Mouse (Mus musculus) liver, embryonic 14.5 days (tissue): Measurements from ENCODE around the gene Rspo4. TPM values are rescaled to one million over a fixed set of nuclear protein-coding genes. Genes with fewer than 3 reads are reported as not detected.

Source experiments
- ATAC-seq: fragments of 200-750 bp; cut with Nextera tagmentation; 2 replicates; pipeline ENCODE4 v1.8.0; 2017; ENCODE audit warnings: moderate number of reproducible peaks, mild to moderate bottlenecking, moderate library complexity; ENCODE audit not compliant: insufficient read depth
- DNase-seq, 3 experiments: peaks; one replicate each; pipeline ENCODE4 v3.0.0-alpha.2; 2012 to 2013; ENCODE audit warnings: low read depth in 3 of 3, low spot score in 3 of 3
- H3K27ac ChIP-seq: fragments of 300-500 bp; sonication (generic); 2 replicates; pipeline ENCODE4 v1.5.1; 2014; ENCODE audit warnings: moderate library complexity, mild to moderate bottlenecking, control low read depth, inconsistent platforms
- H3K27me3 ChIP-seq: fragments of 300-500 bp; sonication (generic); 2 replicates; pipeline ENCODE4 v1.6.1; 2014; ENCODE audit warnings: mild to moderate bottlenecking, low read length, moderate library complexity; ENCODE audit not compliant: control insufficient read depth, insufficient read depth
- H3K36me3 ChIP-seq: fragments of 300-500 bp; sonication (generic); replicated peaks from 2 replicates; pipeline ENCODE4 v1.6.1; 2014; ENCODE audit warnings: low read depth; ENCODE audit not compliant: control insufficient read depth, insufficient read depth
- H3K4me1 ChIP-seq, 2 experiments: fragments of 200-500 bp in 1 of 2; fragments of 300-500 bp in 1 of 2; sonication (generic) in 1 of 2; replicated peaks; 2 replicates each; pipeline ENCODE4 v1.6.1; 2012 to 2014; ENCODE audit warnings: antibody characterized with exemption in 1 of 2, inconsistent platforms in 1 of 2, low read length in 1 of 2; ENCODE audit not compliant: control insufficient read depth in 2 of 2, insufficient read depth in 2 of 2
- H3K4me2 ChIP-seq: fragments of 300-500 bp; sonication (generic); 2 replicates; pipeline ENCODE4 v1.6.1; 2014; ENCODE audit warnings: low read depth, mild to moderate bottlenecking, control low read depth, moderate library complexity
- H3K4me3 ChIP-seq, 2 experiments: fragments of 200-500 bp in 1 of 2; fragments of 300-500 bp in 1 of 2; sonication (generic) in 1 of 2; 2 replicates each; pipeline ENCODE4 v1.5.1; 2012 to 2014; ENCODE audit warnings: low read depth in 2 of 2, low read length in 2 of 2, mild to moderate bottlenecking in 2 of 2, control low read depth in 1 of 2, inconsistent platforms in 1 of 2, moderate library complexity in 1 of 2; ENCODE audit not compliant: insufficient read depth in 1 of 2
- H3K9ac ChIP-seq: fragments of 300-500 bp; sonication (generic); replicated peaks from 2 replicates; pipeline ENCODE4 v1.6.1; 2014; ENCODE audit warnings: mild to moderate bottlenecking, control low read depth, moderate library complexity
- H3K9me3 ChIP-seq: fragments of 300-500 bp; sonication (generic); 2 replicates; pipeline ENCODE4 v1.6.1; 2016; ENCODE audit warnings: low read length, mixed read lengths; ENCODE audit not compliant: control insufficient read depth
- CTCF ChIP-seq: IDR thresholded peaks from 2 replicates; pipeline ENCODE4 v1.5.1; 2016; ENCODE audit warnings: antibody characterized with exemption, low read depth, control low read depth
- EP300 ChIP-seq: IDR thresholded peaks from 2 replicates; pipeline ENCODE4 v1.6.1; 2016; ENCODE audit warnings: antibody characterized with exemption, low read depth
- WGBS: fragments of 180-500 bp; shearing (Covaris S2); extraction: QIAGEN DNeasy Blood & Tissue Kit; methylation state at CpG from one replicate; pipeline ENCODE4 v1.1.7; 2014; ENCODE audit not compliant: insufficient replicate concordance; 5-methylcytosine and 5-hydroxymethylcytosine counted together
- polyA plus RNA-seq, 2 experiments: library from polyadenylated mRNA; depleted of rRNA in 1 of 2; stranded (reverse) in 1 of 2; unstranded in 1 of 2; fragments of >200 nt; fragmentation: Nextera tagmentation in 1 of 2; extraction: Ambion mirVana in 1 of 2; gene quantifications; 2 replicates each; pipeline versions ENCODE4 v1.2.1 to v1.2.3; 2012 to 2014

Gene Rspo4
- polyA plus RNA-seq, 2 experiments, result not detected

DNA sequence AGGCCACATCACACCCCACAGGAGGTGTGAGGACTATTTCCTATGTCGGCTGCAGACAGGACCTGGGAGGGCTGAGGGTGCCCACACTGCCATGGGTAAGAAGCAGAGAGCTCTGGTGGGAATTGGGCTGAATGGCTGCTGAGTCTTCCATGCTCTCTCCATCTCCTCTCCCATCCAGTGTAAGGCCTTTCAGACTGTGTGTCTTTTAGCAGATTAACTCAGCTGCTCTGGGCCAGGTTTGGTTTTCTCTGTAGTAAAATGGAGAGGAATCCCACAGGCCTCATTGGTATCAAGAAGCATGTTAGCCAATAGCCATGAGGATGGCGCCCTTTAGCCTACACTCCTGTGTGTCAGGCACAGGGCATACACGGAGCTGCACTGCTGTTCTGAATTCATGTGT lies 66.7 kb downstream of the Rspo4 start:
- TF ChIP-seq EP300, result no peak
- TF ChIP-seq CTCF, result no peak
- Histone ChIP-seq H3K9me3 (no peaks in the 10 kb centered on the region), H3K36me3 (no peaks in the 10 kb centered on the region), H3K9ac (no peak overlapping the region), H3K27me3 (no peaks in the 10 kb centered on the region), H3K4me3 (no peak overlapping the region), H3K4me2 (no peak overlapping the region), H3K4me1 (no peaks in the 10 kb centered on the region), H3K27ac (no peak overlapping the region)
- ATAC-seq, result no peak
- DNase-seq, result no peak
- 59% methylated on average over 3 of the region's 3 CpGs for WGBS

DNA sequence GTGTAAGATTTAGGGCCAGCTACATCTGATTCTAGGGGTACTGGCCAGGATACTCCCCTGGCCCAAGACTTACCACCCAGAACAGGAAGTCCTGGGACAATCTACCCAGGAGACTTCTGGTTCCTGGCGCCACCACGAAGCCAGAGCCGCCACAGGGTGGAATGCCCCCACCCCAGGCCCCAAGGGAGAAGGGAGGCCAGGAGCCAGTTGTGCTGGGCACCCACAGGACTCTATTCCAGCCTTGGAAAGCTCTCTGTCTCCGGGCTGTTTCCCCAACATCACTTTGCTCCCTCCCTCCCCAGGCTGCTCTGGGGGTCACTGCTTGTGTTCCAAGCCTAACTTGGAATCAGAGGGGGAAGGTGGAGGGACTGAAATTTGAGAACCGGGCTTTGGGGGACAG lies 67.8 kb downstream of the Rspo4 start:
- Histone ChIP-seq H3K9me3 (no peaks in the 10 kb centered on the region), H3K27ac (no peak overlapping the region), H3K36me3 (no peaks in the 10 kb centered on the region), H3K9ac (no peak overlapping the region), H3K27me3 (no peaks in the 10 kb centered on the region), H3K4me3 (no peak overlapping the region), H3K4me1 (no peaks in the 10 kb centered on the region), H3K4me2 (no peak overlapping the region)
- TF ChIP-seq EP300 (no peak), CTCF (no peak)
- DNase-seq (no peak), ATAC-seq (no peak)
- WGBS, result 23% methylated on average over 5 of the region's 5 CpGs

DNA sequence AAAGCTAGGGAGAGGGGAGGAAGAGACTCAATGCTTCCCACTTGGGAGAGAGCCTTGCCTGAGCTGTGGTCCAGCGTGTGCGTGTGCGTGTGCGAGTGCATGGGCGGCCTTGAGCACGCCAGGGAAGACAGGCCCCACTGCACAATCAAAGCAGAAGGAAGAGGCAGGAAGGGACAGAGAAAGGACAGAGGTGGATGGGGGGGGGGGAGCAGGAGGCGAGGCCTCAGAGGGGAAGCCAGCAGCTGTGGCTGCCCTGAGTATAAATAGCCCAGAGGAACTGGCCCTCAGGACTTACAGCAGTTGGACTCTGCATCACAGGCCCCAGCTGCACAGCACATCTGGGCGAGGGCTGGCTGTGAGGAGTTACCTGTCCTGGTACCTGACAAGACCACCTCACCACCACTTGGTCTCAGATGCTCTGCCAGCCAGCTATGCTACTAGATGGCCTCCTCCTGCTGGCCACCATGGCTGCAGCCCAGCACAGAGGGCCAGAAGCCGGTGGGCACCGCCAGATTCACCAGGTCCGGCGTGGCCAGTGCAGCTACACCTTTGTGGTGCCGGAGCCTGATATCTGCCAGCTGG lies 68.3 kb downstream of the Rspo4 start, which contains the start of gene Angpt4:
TSS of gene Angpt4 (plus strand) at position 292 of the 582 bp plus-strand sequence.
- ATAC-seq, result no peak
- no peaks in the 10 kb centered on the region for H3K36me3 ChIP-seq

DNA sequence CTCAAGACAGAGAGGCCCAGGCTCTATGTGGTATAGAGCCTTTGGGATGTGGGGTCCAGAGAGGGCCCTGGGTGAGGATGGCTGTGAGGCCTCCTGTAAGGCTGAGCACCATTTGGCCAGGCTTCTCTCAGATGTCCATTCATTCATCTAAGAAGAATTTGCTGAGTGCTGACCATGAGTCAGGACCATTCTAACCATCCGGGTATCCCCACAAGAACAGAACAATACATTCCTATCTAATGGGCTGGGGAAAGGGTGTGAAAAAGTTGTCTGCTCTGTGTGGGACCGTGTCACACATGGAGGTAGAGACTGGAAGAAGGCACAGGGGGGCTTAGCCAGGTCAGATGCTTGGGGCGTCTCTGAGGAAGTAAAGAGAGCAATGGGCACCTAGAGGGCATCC lies 69.0 kb downstream of the Rspo4 start:
- Histone ChIP-seq H3K27ac (no peak overlapping the region), H3K4me2 (no peak overlapping the region), H3K27me3 (no peaks in the 10 kb centered on the region), H3K4me3 (no peak overlapping the region), H3K4me1 (no peaks in the 10 kb centered on the region), H3K9ac (no peak overlapping the region), H3K36me3 (no peaks in the 10 kb centered on the region), H3K9me3 (no peaks in the 10 kb centered on the region)
- TF ChIP-seq EP300, result no peak
- TF ChIP-seq CTCF, result no peak
- WGBS, result 57% methylated on average over 3 of the region's 3 CpGs
- DNase-seq (no peak), ATAC-seq (no peak)

More for the DNA sequence above, 68.3 kb downstream of the Rspo4 start, which contains the start of gene Angpt4:
- 43% methylated on average over 13 of the region's 13 CpGs for WGBS
- no peak within 1 kb of the TSS for H3K4me2 ChIP-seq
- no peaks in the 10 kb centered on the region for H3K9me3 ChIP-seq
- DNase-seq, result no peak
- no peak within 1 kb of the TSS for H3K9ac ChIP-seq
- TF ChIP-seq EP300, result no peak
- TF ChIP-seq CTCF, result no peak
- no peak within 1 kb of the TSS for H3K4me3 ChIP-seq
- no peak within 1 kb of the TSS for H3K27ac ChIP-seq
- no peaks in the 10 kb centered on the region for H3K27me3 ChIP-seq
- no peaks in the 10 kb centered on the region for H3K4me1 ChIP-seq

DNA sequence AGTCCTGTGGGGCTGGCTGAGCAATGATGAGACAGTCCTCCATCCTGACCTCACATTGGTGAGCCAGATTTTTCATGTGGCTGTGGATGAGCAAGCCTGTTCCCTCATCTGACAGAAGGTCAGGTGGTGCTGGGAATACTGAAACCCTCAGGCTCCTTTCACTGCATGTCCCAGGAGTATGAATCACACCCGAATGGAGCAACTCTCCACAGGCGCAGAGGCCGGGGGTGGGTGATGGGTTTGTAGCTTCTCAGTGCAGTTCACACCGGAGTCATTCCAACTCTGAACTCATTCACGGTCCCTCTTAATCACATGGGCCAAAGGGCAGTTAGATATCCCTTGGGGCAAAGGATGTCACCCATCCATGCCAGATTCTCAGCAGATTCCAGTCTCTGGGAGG lies 71.4 kb downstream of the Rspo4 start:
- Histone ChIP-seq H3K4me2 (no peak overlapping the region), H3K4me1 (no peaks in the 10 kb centered on the region), H3K9ac (no peak overlapping the region), H3K27ac (no peak overlapping the region), H3K36me3 (no peaks in the 10 kb centered on the region), H3K27me3 (no peaks in the 10 kb centered on the region), H3K4me3 (no peak overlapping the region), H3K9me3 (no peaks in the 10 kb centered on the region)
- WGBS, result 57% methylated on average over 5 of the region's 5 CpGs
- TF ChIP-seq EP300, result no peak
- TF ChIP-seq CTCF, result no peak
- ATAC-seq (no peak), DNase-seq (no peak)
